Mouse (Mus musculus) spleen, postnatal 0 days (tissue): ENCODE measurements around the gene Rpp21. TPM values are rescaled to one million over a fixed set of nuclear protein-coding genes. Genes with fewer than 3 reads are reported as not detected.

Experiments
- polyA plus RNA-seq: library from polyadenylated mRNA; unstranded; fragments of >200 nt; fragmentation: Nextera tagmentation; extraction: Ambion mirVana; gene quantifications from 2 replicates; pipeline ENCODE4 v1.2.1, GENCODE M21; 2015

Rpp21 gene
- 86.7 and 86.8 TPM in 2 replicates for polyA plus RNA-seq

DNA sequence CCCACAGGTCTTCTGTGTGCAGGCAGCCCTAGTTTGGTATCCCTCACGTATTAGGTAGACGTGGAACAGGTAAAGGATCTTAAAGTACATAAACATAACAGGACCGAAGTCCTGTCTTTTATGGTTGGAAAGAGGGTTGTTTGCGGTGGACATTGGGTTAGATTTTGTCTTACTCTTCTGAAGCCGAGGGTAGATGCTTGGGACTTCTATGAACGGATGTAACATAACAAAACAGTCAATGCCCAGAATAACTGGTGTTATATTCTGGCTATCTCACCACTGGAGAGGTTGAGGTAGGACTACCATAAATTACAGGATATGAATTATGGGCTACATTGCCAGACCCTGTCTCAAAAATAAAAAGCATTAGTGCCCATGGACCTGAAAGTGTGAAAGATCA lies at the start of gene Rpp21:
Rpp21 (minus strand) TSS at position 101 of the 400 bp plus-strand sequence.

DNA sequence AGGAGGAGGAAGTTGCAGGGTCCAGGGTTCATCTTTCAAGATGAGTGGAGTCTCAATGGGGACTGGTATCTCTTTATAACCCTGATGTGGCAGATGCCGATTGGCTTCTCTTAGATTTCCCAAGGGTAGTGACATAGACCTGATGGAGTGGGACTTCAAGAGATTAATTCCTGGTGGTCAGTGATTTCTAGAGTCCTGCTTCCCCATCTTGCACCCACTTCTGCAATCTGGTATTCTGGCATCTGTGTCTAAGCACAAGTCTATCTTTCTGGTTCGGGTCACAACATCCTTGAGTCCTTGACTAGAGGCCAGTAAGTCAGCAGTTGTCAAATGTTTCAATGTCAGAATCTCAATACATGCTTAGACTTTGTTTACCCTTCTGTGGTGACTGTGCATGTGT lies 28.5 kb upstream of the Rpp21 start, which contains the start of gene H2-M10.2:
H2-M10.2 (minus strand) TSS at position 101 of the 400 bp plus-strand sequence.

DNA sequence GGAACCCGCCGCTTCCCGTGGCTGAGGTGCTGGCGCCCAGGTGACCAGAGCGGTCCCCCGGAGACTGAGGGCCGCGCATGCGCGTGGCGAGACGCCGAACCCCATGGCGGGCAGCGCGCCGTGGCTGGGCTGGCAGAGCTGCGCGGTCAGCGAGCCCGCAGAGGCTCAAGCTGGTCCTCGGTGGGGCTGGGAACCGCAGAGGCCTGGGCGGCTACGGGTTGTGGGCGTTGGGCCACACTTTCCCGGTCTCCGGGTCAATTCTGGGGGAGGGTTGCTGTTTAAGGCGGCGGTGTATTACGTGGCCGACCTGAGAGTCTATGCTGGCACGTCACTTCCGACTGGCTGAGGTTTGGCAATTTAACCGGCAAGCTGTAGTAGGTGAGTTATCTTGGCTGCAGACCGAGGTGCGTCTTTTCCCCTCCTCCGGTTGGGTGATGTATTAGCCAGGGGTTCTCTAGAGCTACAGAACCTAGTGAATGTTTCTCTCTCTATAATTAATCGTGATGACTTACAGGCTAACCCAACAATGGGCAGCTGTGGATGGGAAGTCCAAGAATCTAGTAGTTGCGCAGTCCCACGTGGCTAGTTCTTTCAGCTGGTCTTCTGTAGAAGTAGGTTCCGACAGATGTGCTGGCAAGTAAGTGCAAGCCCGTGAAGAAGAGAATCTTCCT lies 13.9 kb upstream of the Rpp21 start, which contains the start of gene Trim39:
Trim39 (minus strand) TSS at position 662 of the 671 bp plus-strand sequence.

Other genes with a start within 250 kb of the Rpp21 start
- 9.8 and 11.7 TPM in 2 replicates for gene H2-T24, start 237.5 kb downstream of the Rpp21 start, polyA plus RNA-seq
- 38.3 and 49.1 TPM in 2 replicates for gene H2-T23, start 225.2 kb downstream of the Rpp21 start, polyA plus RNA-seq
- 10.0 and 15.3 TPM in 2 replicates for gene H2-T22, start 215.3 kb downstream of the Rpp21 start, polyA plus RNA-seq
- not detected in 2 replicates for gene Gm6034, start 215.1 kb downstream of the Rpp21 start, polyA plus RNA-seq
- gene Gm11127, start 199.7 kb downstream of the Rpp21 start, polyA plus RNA-seq, result not detected in 2 replicates
- gene Gm19684, start 136.4 kb downstream of the Rpp21 start, polyA plus RNA-seq, result not detected in 2 replicates
- not detected in 2 replicates for gene Gm7030, start 128.6 kb downstream of the Rpp21 start, polyA plus RNA-seq
- not detected in 2 replicates for gene Gm8909, start 89.5 kb downstream of the Rpp21 start, polyA plus RNA-seq
- gene H2-T3, start 67.8 kb downstream of the Rpp21 start, polyA plus RNA-seq, result not detected in 2 replicates
- 6.4 and 7.8 TPM in 2 replicates for gene Trim39, start 14.2 kb upstream of the Rpp21 start, polyA plus RNA-seq
- not detected in 2 replicates for gene H2-M10.2, start 28.4 kb upstream of the Rpp21 start, polyA plus RNA-seq
- not detected in 2 replicates for gene H2-M10.1, start 68.1 kb upstream of the Rpp21 start, polyA plus RNA-seq
- not detected in 2 replicates for gene H2-M10.3, start 110.3 kb upstream of the Rpp21 start, polyA plus RNA-seq
- gene H2-M10.4, start 204.3 kb upstream of the Rpp21 start, polyA plus RNA-seq, result not detected in 2 replicates